Comparison of ENCODE assay signal across 10 mouse cellular contexts in the genomic region with DNA sequence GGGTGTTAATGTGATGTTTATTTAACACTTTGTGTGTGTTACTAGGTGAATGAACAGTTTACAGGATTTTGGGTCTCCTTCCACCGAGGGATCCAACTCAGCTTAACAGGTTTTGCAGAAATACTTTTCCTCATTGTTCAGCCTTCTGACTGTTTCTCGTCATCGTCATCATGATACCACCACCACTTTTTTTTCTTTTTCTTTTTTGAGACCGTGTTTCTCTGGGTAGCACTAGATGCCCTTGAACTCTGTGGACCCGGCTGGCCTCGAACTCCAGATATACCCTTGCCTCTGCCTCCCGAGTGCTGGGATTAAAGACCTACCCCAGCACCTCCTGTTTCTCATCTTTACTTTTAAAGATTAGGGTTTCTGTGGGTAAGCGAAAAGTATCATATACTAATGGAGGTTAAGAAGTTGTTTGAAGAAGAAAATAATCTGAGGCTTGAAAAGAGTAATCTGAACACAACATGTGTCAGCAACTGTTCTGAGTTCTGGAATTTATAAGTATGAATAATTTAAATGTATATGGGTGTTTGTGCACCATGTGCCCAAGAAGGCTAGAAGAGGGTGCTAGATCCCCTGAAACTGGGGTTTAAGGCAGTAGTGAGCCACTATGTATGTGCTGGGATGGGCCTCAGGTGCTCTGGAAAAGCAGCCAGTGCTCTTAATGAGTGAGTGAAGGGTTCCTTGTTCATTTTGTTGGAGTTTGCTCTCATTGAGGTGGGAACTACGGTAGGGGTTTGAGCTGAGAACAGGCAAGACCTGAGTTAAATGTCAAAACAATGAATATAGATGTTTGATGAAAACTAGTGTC. TPM values are rescaled to one million over a fixed set of nuclear protein-coding genes. Genes with fewer than 3 reads are reported as not detected.
DNase-seq lines count a peak whose midpoint lies in the region; ATAC-seq and TF ChIP-seq lines count a peak whose summit lies in the region.
"Had no signal": no experiment of that assay in that cellular context is flagged by ENCODE, and none has a peak within 500 bp of the region (broad histone marks: within the 10 kb centered on the region; RNA-seq: fewer than 3 reads in every experiment).

No protein-coding gene starts in this region.

- 27% methylated on average over 9 of the region's 9 CpGs for WGBS in heart, embryonic 10.5 days
- 13% methylated on average over 9 of the region's 9 CpGs for WGBS in forebrain, embryonic 16.5 days
- WGBS in liver, embryonic 16.5 days (ENCODE audit: insufficient replicate concordance), result 15% methylated on average over 9 of the region's 9 CpGs

- no peak for TF ChIP-seq EP300 in CH12.LX (IDR thresholded peaks at IDR 0.05; ENCODE audit: low read length)

- no peak for TF ChIP-seq CTCF in CH12.LX (conservative IDR thresholded peaks at IDR 0.05 in 1 of 2, IDR thresholded peaks at IDR 0.05 in 1 of 2; ENCODE audit: low read depth in 2 of 2, low read length in 2 of 2)

- H3K27ac ChIP-seq in heart, embryonic 10.5 days, result peak overlapping the region; percentile 95
- H3K27ac ChIP-seq in CH12.LX (ENCODE audit: insufficient read depth, low read depth), result peak overlapping the region; percentile 82
- H3K27ac ChIP-seq in forebrain, embryonic 16.5 days (ENCODE audit: low read length), result peak overlapping the region; percentile 99
- peak overlapping the region; percentile 96 for H3K27ac ChIP-seq in liver, embryonic 16.5 days (ENCODE audit: low read length)

- ATAC-seq in forebrain, embryonic 16.5 days, result no peak
- ATAC-seq in liver, embryonic 16.5 days (ENCODE audit: low read depth), result no peak

- peak overlapping the region; percentile 67 for H3K4me3 ChIP-seq in heart, embryonic 10.5 days
- peak overlapping the region; percentile 45 to 67 (median 55) for H3K4me3 ChIP-seq in CH12.LX (replicated peaks in 1 of 3; ENCODE audit: low read depth in 2 of 3, low read length in 2 of 3, poor library complexity in 1 of 3)
- H3K4me3 ChIP-seq in forebrain, embryonic 16.5 days (replicated peaks; ENCODE audit: low read length), result peak overlapping the region; percentile 67
- peak overlapping the region; percentile 65 for H3K4me3 ChIP-seq in liver, embryonic 16.5 days (ENCODE audit: low read depth, low read length)

- H3K36me3 ChIP-seq in heart, embryonic 10.5 days, result no peaks in the 10 kb centered on the region
- H3K36me3 ChIP-seq in CH12.LX (replicated peaks in 1 of 2; ENCODE audit: control insufficient read depth in 1 of 2, insufficient read depth in 1 of 2, low read length in 1 of 2), result no peaks in the 10 kb centered on the region
- H3K36me3 ChIP-seq in forebrain, embryonic 16.5 days (ENCODE audit: control insufficient read depth, insufficient read depth), result no peaks in the 10 kb centered on the region
- no peaks in the 10 kb centered on the region for H3K36me3 ChIP-seq in liver, embryonic 16.5 days (ENCODE audit: control insufficient read depth, insufficient read depth)

- peak overlapping the region; percentile 65 for H3K4me2 ChIP-seq in CH12.LX (ENCODE audit: insufficient read depth, low read depth, poor library complexity, severe bottlenecking)
- H3K4me2 ChIP-seq in forebrain, embryonic 16.5 days (ENCODE audit: low read length), result peak overlapping the region; percentile 78
- H3K4me2 ChIP-seq in liver, embryonic 16.5 days (ENCODE audit: low read depth, low read length), result peak overlapping the region; percentile 64

- peak overlapping the region; percentile 98 for H3K9ac ChIP-seq in CH12.LX (ENCODE audit: insufficient read depth, low read depth)
- peak overlapping the region; percentile 36 for H3K9ac ChIP-seq in forebrain, embryonic 16.5 days (replicated peaks; ENCODE audit: low read depth, low read length)
- H3K9ac ChIP-seq in liver, embryonic 16.5 days (ENCODE audit: low read depth, low read length), result peak overlapping the region; percentile 78

- no peak for DNase-seq in heart, embryonic 10.5 days (ENCODE audit: low spot score)
- no peak for DNase-seq in heart, postnatal 4 days
- DNase-seq in CH12.LX (ENCODE audit: extremely low read depth) (no peak), MN1 (ENCODE audit: low spot score) (no peak)
- DNase-seq in ovary, adult 18-20 months (ENCODE audit: low spot score), result no peak
- no peak for DNase-seq in left cerebral cortex, postnatal 36 days (ENCODE audit: low spot score in 2 of 2)

- intact Hi-C loops in left cerebral cortex, postnatal 36 days (cut with DNase I), result loop anchor here (5.0 to 10.0 kb wide), 3 partner anchors 50 to 1818 kb away; a partner anchor contains a TSS

- no peaks in the 10 kb centered on the region for H3K79me2 ChIP-seq in CH12.LX (replicated peaks; ENCODE audit: control insufficient read depth, extremely low read depth, insufficient read depth, poor library complexity, severe bottlenecking)

- no peaks in the 10 kb centered on the region for H3K9me3 ChIP-seq in heart, embryonic 10.5 days
- H3K9me3 ChIP-seq in CH12.LX (replicated peaks; ENCODE audit: low read length), result no peaks in the 10 kb centered on the region
- no peaks in the 10 kb centered on the region for H3K9me3 ChIP-seq in forebrain, embryonic 16.5 days (ENCODE audit: control insufficient read depth, low read length)
- H3K9me3 ChIP-seq in liver, embryonic 16.5 days (replicated peaks; ENCODE audit: control insufficient read depth, low read length), result no peaks in the 10 kb centered on the region

- peaks cover 32% of the 10 kb centered on the region for H3K4me1 ChIP-seq in heart, embryonic 10.5 days
- peaks cover 9 to 30% of the 10 kb centered on the region in 2 experiments for H3K4me1 ChIP-seq in CH12.LX (ENCODE audit: control insufficient read depth in 1 of 2, insufficient read depth in 2 of 2)
- H3K4me1 ChIP-seq in forebrain, embryonic 16.5 days (replicated peaks; ENCODE audit: control insufficient read depth, insufficient read depth, low read length), result peaks cover 36% of the 10 kb centered on the region
- H3K4me1 ChIP-seq in liver, embryonic 16.5 days (ENCODE audit: control insufficient read depth, low read depth, low read length), result peaks cover 22% of the 10 kb centered on the region

- in situ Hi-C loops in CH12.LX (cut with MboI; ENCODE audit: low pct_ligation_motif_present, low pct_unique_long_range_greater_than_20kb, low sequenced_read_pairs), result no loop called here

- no peak for TF ChIP-seq RAD21 in CH12.LX (IDR thresholded peaks at IDR 0.05; ENCODE audit: low read depth, low read length)

- dilution Hi-C loops in CH12.LX (cut with MboI; ENCODE audit: extremely low pct_ligation_motif_present, extremely low pct_unique_long_range_greater_than_20kb, low sequenced_read_pairs), result no loop called here

- H3K27me3 ChIP-seq in heart, embryonic 10.5 days (ENCODE audit: insufficient read depth, poor library complexity, severe bottlenecking), result no peaks in the 10 kb centered on the region
- no peaks in the 10 kb centered on the region for H3K27me3 ChIP-seq in CH12.LX (replicated peaks)
- no peaks in the 10 kb centered on the region for H3K27me3 ChIP-seq in forebrain, embryonic 16.5 days (replicated peaks; ENCODE audit: control insufficient read depth, insufficient read depth, low read length)
- no peaks in the 10 kb centered on the region for H3K27me3 ChIP-seq in liver, embryonic 16.5 days (ENCODE audit: control insufficient read depth, insufficient read depth, low read depth, low read length)
- H3K27me3 ChIP-seq: Patski had no signal

- no peak for TF ChIP-seq POLR2A in CH12.LX (IDR thresholded peaks at IDR 0.05; ENCODE audit: low read depth, low read length)

RNA-seq across cellular contexts. Expression of a gene that starts 1.2 kb away (rescaled TPM):
- polyA plus RNA-seq in heart, embryonic 10.5 days (2016; fragmentation: Nextera tagmentation; extraction: Ambion mirVana), result 1.7 and 4.9 TPM in 2 replicates
- 100 to 1,000 TPM; 480 to 499 TPM for total RNA-seq in heart, postnatal 4 days (2021)
- total RNA-seq in CH12.LX (2012; rRNA removed), result 824 and 932 TPM in 2 replicates
- total RNA-seq in CH12.LX (2014; rRNA removed), result 45.2 and 57.1 TPM in 2 replicates
- 68.6 and 97.0 TPM in 2 replicates for polyA plus RNA-seq in CH12.LX (2012; ENCODE audit: insufficient read length, low read depth)
- polyA plus RNA-seq in forebrain, embryonic 16.5 days (2015; fragmentation: Nextera tagmentation; extraction: Ambion mirVana), result not detected in 2 replicates
- 2.0 and 6.7 TPM in 2 replicates for polyA plus RNA-seq in liver, embryonic 16.5 days (2015; fragmentation: Nextera tagmentation; extraction: Ambion mirVana)
- total RNA-seq in left cerebral cortex, postnatal 36 days (2021), result 1 to 10 TPM; 6.2 to 7.0 TPM

RNA-seq across cellular contexts. Expression of a gene that starts 1.6 kb away (rescaled TPM):
- 2.5 and 2.8 TPM in 2 replicates for polyA plus RNA-seq in heart, embryonic 10.5 days (2016; fragmentation: Nextera tagmentation; extraction: Ambion mirVana)
- 1,000 to 10,000 TPM; 1,227 to 1,327 TPM for total RNA-seq in heart, postnatal 4 days (2021)
- 4,350 and 4,957 TPM in 2 replicates for total RNA-seq in CH12.LX (2012; rRNA removed)
- 14.0 and 19.4 TPM in 2 replicates for total RNA-seq in CH12.LX (2014; rRNA removed)
- polyA plus RNA-seq in CH12.LX (2012; ENCODE audit: insufficient read length, low read depth), result 3.4 and 5.5 TPM in 2 replicates
- polyA plus RNA-seq in forebrain, embryonic 16.5 days (2015; fragmentation: Nextera tagmentation; extraction: Ambion mirVana), result 2.9 and 4.6 TPM in 2 replicates
- 5.5 and 9.8 TPM in 2 replicates for polyA plus RNA-seq in liver, embryonic 16.5 days (2015; fragmentation: Nextera tagmentation; extraction: Ambion mirVana)
- total RNA-seq in left cerebral cortex, postnatal 36 days (2021), result 100 to 1,000 TPM; 319 to 326 TPM

RNA-seq across cellular contexts. Expression of a gene that starts 2.8 kb away (rescaled TPM):
- polyA plus RNA-seq in heart, embryonic 10.5 days (2016; fragmentation: Nextera tagmentation; extraction: Ambion mirVana), result 3.2 and 3.5 TPM in 2 replicates
- 100 to 1,000 TPM; 165 to 172 TPM for total RNA-seq in heart, postnatal 4 days (2021)
- total RNA-seq in CH12.LX (2012; rRNA removed), result 608 and 749 TPM in 2 replicates
- 50.1 and 75.3 TPM in 2 replicates for total RNA-seq in CH12.LX (2014; rRNA removed)
- 3.4 and 3.6 TPM in 2 replicates for polyA plus RNA-seq in CH12.LX (2012; ENCODE audit: insufficient read length, low read depth)
- polyA plus RNA-seq in forebrain, embryonic 16.5 days (2015; fragmentation: Nextera tagmentation; extraction: Ambion mirVana), result 1.5 and 3.2 TPM in 2 replicates
- 11.0 and 14.8 TPM in 2 replicates for polyA plus RNA-seq in liver, embryonic 16.5 days (2015; fragmentation: Nextera tagmentation; extraction: Ambion mirVana)
- total RNA-seq in left cerebral cortex, postnatal 36 days (2021), result 1 to 10 TPM; 3.6 to 4.6 TPM
- total RNA-seq: neutrophil, adult 5-6 weeks had no signal

RNA-seq across cellular contexts. Expression of a gene that starts 10.7 kb away (rescaled TPM):
- 0.22 and 0.73 TPM in 2 replicates for polyA plus RNA-seq in heart, embryonic 10.5 days (2016; fragmentation: Nextera tagmentation; extraction: Ambion mirVana)
- 10 to 100 TPM; 23.5 to 23.8 TPM for total RNA-seq in heart, postnatal 4 days (2021)
- total RNA-seq in CH12.LX (2012; rRNA removed) (261 and 290 TPM in 2 replicates), CH12.LX (2014; rRNA removed) (5.7 and 8.0 TPM in 2 replicates)
- 0.56 and 0.77 TPM in 2 replicates for polyA plus RNA-seq in CH12.LX (2012; ENCODE audit: insufficient read length, low read depth)
- polyA plus RNA-seq in forebrain, embryonic 16.5 days (2015; fragmentation: Nextera tagmentation; extraction: Ambion mirVana), result 0.23 and 0.47 TPM in 2 replicates
- 1.1 and 1.8 TPM in 2 replicates for polyA plus RNA-seq in liver, embryonic 16.5 days (2015; fragmentation: Nextera tagmentation; extraction: Ambion mirVana)
- 1 to 10 TPM in 1 of 2 experiments, under 1 TPM in 1; 0.79 to 1.2 TPM for total RNA-seq in left cerebral cortex, postnatal 36 days (2021)

RNA-seq across cellular contexts. Expression of a gene that starts 11.4 kb away (rescaled TPM):
- polyA plus RNA-seq in heart, embryonic 10.5 days (2016; fragmentation: Nextera tagmentation; extraction: Ambion mirVana), result 0.31 and 0.99 TPM in 2 replicates
- total RNA-seq in heart, postnatal 4 days (2021), result 100 to 1,000 TPM; 121 to 128 TPM
- total RNA-seq in CH12.LX (2012; rRNA removed) (553 and 608 TPM in 2 replicates), CH12.LX (2014; rRNA removed) (5.1 and 8.0 TPM in 2 replicates)
- polyA plus RNA-seq in CH12.LX (2012; ENCODE audit: insufficient read length, low read depth), result 0.23 and 0.30 TPM in 2 replicates
- 0.30 and 0.61 TPM in 2 replicates for polyA plus RNA-seq in forebrain, embryonic 16.5 days (2015; fragmentation: Nextera tagmentation; extraction: Ambion mirVana)
- polyA plus RNA-seq in liver, embryonic 16.5 days (2015; fragmentation: Nextera tagmentation; extraction: Ambion mirVana), result 1.2 and 1.4 TPM in 2 replicates
- 10 to 100 TPM; 17.9 to 18.2 TPM for total RNA-seq in left cerebral cortex, postnatal 36 days (2021)

Comparison
In these comparisons a context has a peak if more than half of its experiments do, and no peak if none do; other contexts are left out.
1. H3K9ac ChIP-seq: peak in every context shown above with its lines; median percentile 98 in CH12.LX; 78 in liver, embryonic 16.5 days; 36 in forebrain, embryonic 16.5 days.